Mouse (Mus musculus) kidney, postnatal 25 days (tissue): ENCODE results near the gene Rs1.
"Not testable (repeated sequence)": the region's sequence is repeated elsewhere in the genome, so short reads cannot be mapped to it uniquely, and the experiment has no call there.

Source experiments
- DNase-seq, 2 experiments: peaks; one replicate each; pipeline ENCODE4 v3.0.0; 2021; ENCODE audit warnings: mixed read lengths in 2 of 2

Rs1 gene

DNA sequence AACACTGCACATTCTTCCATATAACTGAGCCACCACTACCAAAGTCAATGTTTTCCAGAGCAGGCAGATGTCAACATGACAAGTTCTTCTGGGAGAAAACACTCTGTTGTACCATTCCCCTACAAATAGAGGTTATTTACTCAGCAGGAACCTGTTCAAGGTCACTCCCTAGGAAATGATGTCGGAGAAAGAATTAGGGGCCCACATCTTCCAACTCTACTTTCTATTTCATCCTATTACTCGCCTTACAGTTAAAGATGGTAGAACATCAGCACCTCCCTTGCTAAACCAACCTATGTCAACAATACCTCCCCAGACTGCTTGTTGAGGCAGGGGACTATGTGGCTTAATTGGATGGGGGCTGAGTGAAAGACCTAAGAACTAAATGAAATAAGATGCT lies at the start of gene Rs1:
Gene Rs1 (plus strand): TSS at position 301 of the 400 bp plus-strand sequence.
- no peak for DNase-seq

DNA sequence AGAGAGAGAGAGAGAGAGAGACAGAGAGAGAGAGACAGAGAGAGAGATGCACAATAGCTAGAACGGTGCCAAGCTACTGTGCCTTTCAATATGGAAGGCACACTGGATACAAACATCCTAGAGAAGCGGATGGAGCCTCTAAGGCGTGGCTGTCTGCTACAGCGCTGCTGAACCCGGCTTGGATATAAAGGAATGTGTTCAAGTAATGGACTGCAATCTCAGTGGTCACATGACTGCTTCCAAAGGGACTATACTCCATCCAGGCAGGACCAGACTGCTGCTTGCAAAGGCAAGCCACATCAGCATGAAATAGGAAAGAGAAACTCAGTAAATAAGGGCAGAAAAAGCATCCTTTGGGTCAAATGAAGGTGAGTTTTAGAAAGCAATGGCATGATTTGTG lies 32.2 kb upstream of the Rs1 start, which contains the start of gene Ppef1:
Gene Ppef1 (minus strand): TSS at position 116 of the 400 bp plus-strand sequence.
- DNase-seq: no peak

DNA sequence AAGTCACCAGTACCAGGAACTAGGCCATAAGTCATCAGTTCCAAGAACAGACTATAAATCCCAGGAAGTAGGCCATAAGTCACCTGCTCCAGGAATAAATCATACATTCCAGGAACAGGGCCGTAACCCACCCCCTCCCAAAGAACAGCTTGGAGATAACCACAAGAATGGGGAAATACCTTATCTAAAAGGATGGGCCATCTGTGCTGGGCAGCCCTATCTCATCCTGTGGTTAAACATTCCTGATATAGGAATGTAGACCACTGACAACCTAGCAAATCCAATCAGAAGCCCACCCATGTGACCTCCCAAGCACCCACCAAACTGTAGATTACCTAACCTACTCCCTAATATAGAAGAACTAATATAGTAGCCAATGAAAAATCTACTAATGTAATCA lies 22.4 kb upstream of the Rs1 start:
- no peak for DNase-seq

DNA sequence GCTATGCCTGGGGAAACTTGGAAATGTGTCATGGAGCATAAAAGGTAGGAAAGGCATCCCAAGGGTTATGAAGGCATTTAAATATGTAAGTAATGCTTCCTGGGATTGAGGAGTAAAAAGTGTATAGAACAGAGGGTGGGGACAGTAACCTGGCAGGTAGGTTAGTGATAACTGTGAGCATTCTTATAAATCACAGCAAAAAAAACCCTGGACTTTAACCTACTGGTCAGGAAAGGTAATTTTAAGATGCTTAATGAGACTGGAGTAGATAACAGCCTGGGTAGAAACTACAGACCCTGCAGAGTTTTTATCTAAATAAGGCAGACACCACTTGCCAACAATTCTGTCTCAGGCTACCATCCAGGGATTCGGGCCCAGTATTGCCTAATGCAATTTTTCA lies 19.2 kb upstream of the Rs1 start:
- DNase-seq: no peak

DNA sequence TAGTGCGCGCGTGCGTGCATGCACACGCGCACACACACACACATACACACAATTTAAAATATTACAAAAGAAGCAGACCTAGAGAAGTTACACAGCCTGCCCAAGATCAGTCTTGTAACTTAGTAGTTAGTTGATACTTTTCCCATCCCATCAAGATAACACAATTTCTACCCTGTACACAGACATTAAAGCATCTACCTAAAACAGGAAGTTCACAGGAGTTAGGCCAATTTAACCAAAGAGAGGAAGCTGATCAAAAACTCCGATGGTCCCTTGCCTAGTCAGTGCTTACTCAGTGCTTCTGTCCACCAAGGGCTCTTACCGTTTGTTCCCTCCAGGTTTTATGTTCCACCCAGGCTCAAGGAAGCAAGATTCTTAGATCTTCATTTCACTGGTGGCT lies 17.0 kb upstream of the Rs1 start:
- DNase-seq: no peak

DNA sequence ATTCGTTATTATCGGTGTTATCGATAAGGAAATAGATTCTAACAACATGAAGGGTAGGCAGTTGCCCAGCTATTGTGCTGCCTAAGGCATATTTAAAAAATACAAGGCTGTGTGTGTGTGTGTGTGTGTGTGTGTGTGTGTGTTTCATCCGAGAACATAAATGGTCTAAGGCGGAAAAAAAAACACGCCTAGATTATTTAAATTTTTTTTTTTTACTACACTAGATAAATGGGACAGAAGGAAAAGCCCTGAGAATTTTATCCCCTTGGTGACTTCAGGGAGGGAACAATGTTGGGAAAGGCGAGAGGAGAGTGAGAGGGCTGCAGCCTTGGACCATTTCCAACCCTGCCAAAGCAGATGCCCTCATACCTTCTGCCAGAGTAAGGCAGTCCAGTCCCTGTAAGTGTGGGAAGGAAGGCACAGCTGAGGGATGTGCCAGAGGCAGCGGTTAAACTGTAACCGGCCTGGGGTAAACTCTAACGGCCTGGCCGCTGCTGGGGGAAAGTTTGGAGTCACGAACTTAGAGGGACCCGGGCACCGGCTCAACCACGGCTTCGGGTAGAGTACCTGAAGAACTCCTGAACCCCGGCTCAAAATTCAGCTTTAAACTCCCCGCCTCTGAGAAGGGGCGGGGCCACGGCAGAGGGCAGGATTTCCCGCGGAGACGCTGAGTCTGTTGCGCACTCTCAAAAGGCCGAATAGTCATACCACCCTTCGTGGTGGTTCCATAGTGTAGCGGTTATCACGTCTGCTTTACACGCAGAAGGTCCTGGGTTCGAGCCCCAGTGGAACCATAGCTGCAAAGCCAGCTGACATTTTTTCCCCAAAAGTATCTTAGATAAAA lies 2.2 kb upstream of the Rs1 start:
- peak; percentile 90 to 94 for DNase-seq

DNA sequence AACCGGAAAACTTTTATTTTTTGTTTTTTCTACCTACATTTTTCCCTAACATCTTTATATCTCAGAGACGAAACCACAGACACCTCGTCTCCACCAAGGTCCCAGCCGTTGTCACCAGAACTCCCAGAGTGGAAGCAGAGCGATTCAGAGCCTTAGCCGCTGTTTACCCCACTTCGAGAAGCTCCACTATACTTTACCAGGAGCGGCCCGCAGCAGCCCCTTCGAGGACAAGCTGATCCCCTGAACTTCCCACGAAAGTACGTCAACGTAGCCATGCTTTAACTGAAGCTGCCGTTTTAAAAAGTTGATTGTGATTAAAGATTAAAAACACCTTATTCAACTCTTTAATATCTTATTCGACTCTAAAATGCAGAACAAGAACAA lies 1.6 kb upstream of the Rs1 start:
- peak in 1 of 2 experiments; percentile 59 for DNase-seq

DNA sequence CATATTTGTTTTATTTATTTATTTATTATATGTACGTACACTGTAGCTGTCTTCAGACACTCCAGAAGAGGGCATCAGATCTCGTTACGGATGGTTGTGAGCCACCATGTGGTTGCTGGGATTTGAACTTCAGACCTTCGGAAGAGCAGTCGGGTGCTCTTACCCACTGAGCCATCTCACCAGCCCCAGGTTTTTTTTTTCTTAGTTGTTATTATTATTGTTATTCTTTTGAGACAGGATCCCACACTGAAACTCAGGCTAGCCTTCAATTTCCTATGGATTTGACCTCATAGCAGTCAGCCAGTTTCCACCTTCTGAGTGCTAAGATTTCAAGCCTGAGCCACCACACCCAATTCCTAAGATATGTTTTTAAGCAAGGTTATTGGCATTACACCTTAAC lies 1.8 kb downstream of the Rs1 start:
- DNase-seq: not testable (repeated sequence)

DNA sequence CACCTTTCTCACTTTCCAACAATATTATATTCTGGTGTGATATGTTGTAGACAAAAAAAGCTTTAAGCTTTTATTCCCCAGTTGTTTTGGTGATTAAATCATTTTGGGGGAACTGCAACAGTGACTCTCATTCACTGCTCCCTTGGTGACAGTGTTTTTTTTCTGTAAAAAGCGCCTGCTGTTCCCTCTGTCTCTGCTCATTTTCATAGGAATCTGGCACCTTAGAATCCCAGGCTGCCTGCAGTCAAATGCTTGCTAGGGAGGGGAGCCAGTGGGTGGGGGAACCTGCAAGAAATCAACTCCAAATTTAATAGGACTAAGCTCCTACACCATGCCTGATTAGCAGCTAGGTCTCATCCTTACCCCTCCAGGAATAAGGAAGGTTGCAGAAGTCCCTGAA lies 5.2 kb downstream of the Rs1 start:
- DNase-seq: no peak

DNA sequence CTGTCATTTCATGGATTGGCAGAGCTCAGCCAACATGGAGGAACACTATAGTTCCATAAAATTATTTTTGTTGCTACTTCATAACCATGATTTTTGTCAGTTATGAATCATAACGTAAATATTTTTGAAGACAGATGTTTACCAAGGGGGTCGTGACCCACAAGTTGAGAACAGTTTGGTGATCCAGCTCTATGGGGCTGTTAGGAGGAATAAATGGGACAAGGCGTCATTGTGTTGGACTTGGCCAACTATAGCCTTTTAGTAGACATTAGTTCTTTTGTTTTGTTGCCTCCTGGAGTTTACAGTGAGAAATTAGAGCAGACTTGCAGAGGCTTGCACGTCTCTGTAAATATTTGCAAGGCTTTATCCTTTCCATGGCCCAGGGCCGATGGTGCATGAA lies 14.5 kb downstream of the Rs1 start:
- no peak for DNase-seq

DNA sequence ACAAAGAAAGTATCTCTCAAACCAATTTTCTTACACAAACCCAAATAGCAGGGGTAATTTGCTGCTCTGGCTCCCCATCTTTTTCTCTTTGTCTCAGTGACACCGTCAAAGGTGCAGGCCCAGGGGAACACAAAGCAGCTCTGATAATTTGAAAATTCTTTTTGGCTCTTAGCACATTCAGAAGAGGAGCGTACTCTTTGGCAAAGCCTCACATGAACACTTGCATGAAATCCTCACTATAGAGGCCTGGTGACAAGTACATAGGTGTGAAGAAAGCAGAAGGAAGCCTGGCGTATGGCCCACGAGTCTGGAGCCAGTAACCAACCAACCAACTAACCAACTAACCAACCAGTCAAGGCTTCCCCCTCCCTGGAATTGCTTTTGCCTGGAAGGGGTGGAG lies 27.1 kb downstream of the Rs1 start:
- DNase-seq: no peak

DNA sequence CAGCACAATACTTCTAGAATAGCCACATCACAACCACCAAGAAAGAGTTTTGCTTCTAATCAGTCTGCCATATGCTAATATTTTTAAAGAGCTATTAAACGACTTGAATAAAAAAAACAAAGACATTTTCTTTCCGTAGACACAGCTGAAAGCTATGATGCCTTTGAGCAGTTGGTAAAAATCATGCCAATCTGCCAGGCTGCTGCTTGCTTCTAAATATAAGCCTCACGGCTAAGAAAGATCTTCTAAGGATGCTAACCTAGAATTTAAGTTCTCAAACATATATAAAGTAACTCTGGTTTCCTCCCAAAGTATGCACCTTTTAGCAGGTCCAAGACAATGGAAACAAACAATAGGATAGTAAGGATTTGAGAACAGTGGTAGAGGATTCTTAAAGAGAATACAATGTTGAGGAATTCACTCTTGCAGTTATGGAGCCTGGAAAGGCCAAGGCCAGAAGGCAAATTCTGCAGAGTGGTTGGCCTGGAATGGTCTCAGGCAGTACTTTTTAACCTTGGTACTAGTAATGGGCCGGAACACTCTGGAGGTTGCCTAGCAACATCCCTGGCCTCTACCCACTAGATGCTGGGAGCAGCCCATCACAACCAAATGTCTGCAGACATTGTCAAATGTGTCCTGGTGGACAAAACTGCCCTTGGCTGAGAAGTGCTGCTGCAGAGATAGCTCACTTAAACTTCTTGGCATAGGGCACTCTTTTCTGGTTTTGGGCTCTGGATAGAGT lies 36.8 kb downstream of the Rs1 start:
- DNase-seq: peak in 1 of 2 experiments; percentile 37

DNA sequence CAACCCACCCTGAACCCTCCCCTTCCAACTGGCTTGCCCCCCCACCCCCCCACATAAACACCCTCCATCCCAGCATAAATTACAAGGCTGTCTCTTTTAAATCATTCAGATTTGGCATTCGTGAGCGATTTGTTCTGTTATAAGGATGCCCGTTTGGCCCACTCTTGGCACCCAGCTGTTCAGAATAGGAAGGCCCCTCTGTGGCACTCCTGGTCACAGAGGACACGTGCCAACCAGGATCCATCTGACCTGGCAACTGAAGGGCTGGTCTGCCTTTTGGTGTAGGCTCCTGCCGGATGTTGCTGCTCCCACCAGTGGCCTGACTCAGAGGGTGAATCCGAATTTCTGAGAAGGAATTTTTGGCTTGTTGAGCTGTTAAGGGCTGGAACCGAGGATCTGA lies 40.4 kb downstream of the Rs1 start:
- DNase-seq: no peak
